Mouse (Mus musculus): ENCODE data around the gene Fam186b. TPM values are rescaled to one million over a fixed set of nuclear protein-coding genes. Genes with fewer than 3 reads are reported as not detected.

Gene Fam186b
- polyA plus RNA-seq, 1 experiment from 2014 or later: not detected

DNA sequence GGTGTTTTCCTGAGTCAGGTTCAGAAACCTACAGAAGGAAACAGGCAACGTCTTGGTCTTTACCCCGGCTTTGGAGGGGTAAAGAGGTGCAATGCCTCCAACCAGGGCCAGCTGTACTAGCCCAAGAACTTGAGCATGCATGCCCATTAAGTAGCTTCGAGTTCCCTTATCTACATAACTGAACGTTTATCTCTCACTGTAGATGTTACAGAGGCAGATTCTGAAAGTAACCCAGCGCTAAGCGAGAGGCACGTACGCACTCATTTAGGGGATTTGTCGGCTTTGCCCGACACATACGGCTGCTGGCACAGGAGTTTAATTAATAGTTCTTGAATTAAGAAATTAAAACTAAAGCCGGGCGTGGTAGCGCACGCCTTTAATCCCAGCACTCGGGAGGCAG is 1.4 kb downstream of the Fam186b start:
- H3K27ac ChIP-seq (replicated peaks): 0 out of 2 replicates have a peak overlapping the region, but pooled peaks have one; percentile 59
- peaks cover 25% of the 10 kb centered on the region for H3K4me1 ChIP-seq (replicated peaks)
- peak overlapping the region; percentile 81 for H3K4me2 ChIP-seq
- no peaks in the 10 kb centered on the region for H3K9me3 ChIP-seq (replicated peaks)
- H3K36me3 ChIP-seq (replicated peaks): no peaks in the 10 kb centered on the region
- peak overlapping the region; percentile 68 for H3K4me3 ChIP-seq (replicated peaks)
- ATAC-seq (ENCODE audit: insufficient read depth): no peak
- peaks cover 15% of the 10 kb centered on the region for H3K27me3 ChIP-seq
- 5% methylated on average over 16 of the region's 16 CpGs for WGBS (ENCODE audit: insufficient replicate concordance)
- H3K9ac ChIP-seq: peak overlapping the region; percentile 51

DNA sequence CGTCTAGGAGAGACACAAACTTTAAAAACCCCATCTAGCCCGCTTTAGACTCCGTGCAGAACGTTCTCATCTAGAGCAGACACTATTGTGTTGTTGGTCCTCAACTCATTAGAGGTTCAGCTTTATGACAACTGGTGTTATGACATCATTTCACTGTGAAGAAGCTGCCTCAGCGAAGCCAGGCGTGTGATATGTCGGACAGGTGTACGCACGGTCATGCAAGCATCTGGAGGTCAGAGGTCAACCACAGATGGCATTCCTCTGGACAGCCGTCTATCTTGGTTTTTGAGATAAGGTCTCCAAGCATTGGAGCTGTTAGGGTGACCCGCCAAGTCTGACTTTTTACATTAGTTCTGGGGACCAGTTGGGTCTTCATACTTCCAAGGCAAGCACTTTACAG is 5.1 kb downstream of the Fam186b start:
- H3K4me1 ChIP-seq (replicated peaks): peaks cover 19% of the 10 kb centered on the region
- H3K36me3 ChIP-seq (replicated peaks): no peaks in the 10 kb centered on the region
- no peak for ATAC-seq (ENCODE audit: insufficient read depth)
- no peak overlapping the region for H3K27ac ChIP-seq (replicated peaks)
- peaks cover 15% of the 10 kb centered on the region for H3K27me3 ChIP-seq
- no peaks in the 10 kb centered on the region for H3K9me3 ChIP-seq (replicated peaks)
- WGBS (ENCODE audit: insufficient replicate concordance): 73% methylated on average over 11 of the region's 11 CpGs
- H3K4me2 ChIP-seq: no peak overlapping the region
- H3K4me3 ChIP-seq (replicated peaks): no peak overlapping the region
- no peak overlapping the region for H3K9ac ChIP-seq

DNA sequence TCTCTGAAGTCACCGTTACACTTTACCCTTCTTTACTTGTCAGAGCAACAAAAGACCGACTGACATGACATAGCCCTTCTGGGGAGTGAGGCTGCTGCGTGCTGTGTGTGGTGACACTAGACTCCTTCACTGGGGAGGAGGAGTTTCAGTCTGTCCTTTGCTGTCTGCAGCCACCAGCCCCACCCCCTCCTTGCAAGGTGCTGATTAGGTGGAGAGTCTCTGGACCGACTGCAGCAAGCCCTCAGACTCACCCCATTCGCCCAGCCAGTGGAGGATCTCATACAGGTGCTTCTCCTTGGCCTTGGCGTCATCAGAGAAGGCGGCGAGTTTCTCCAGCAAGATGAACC is 10.5 kb downstream of the Fam186b start:
- no peak overlapping the region for H3K9ac ChIP-seq
- peak; percentile 74 for ATAC-seq (ENCODE audit: insufficient read depth)
- no peaks in the 10 kb centered on the region for H3K9me3 ChIP-seq (replicated peaks)
- H3K27me3 ChIP-seq: peaks cover under 1% of the 10 kb centered on the region; the same call in 1 of the 2 replicates
- no peaks in the 10 kb centered on the region for H3K36me3 ChIP-seq (replicated peaks)
- peaks cover 20% of the 10 kb centered on the region for H3K4me1 ChIP-seq (replicated peaks)
- H3K27ac ChIP-seq (replicated peaks): peak overlapping the region; percentile 24; the same call in 1 of the 2 replicates
- WGBS (ENCODE audit: insufficient replicate concordance): 41% methylated on average over 8 of the region's 8 CpGs
- peak overlapping the region; percentile 30; the same call in 1 of the 2 replicates for H3K4me2 ChIP-seq
- no peak overlapping the region for H3K4me3 ChIP-seq (replicated peaks)

DNA sequence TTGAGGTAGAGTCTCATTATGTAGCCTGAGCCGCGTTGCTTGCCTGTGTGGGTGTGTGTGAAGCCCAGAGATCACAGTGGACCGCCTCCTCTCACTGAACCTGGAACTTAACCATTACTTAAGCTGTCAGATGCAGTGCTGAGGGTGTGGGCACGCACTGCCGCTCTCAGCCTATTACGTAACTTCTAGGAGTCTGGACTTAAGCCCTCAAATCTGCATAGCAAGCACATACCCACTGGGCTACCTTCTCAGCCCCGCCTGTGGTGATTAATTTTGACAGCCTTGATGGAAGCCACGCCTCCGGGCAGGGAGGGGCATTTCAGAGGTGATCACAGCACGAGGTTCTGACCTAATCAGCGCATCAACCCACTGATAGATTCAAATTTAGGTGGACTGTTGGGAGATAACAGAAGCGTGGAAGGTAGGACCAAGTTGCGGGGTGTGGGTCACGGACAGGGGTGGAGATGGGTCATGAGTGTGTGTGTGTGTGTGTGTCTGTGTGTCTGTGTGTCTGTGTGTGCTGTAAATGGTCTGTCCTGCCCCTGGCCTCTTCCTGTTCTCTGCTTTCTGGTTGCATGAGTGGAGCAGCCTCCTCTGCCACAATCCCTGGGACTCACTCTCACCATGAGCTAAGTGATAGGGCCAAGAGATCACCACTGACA is 11.0 kb downstream of the Fam186b start:
- H3K36me3 ChIP-seq (replicated peaks): no peaks in the 10 kb centered on the region
- peak overlapping the region; percentile 24; the same call in 1 of the 2 replicates for H3K27ac ChIP-seq (replicated peaks)
- ATAC-seq (ENCODE audit: insufficient read depth): peak; percentile 69
- H3K4me2 ChIP-seq: peak overlapping the region; percentile 30
- peaks cover 20% of the 10 kb centered on the region for H3K4me1 ChIP-seq (replicated peaks)
- no peaks in the 10 kb centered on the region for H3K9me3 ChIP-seq (replicated peaks)
- H3K4me3 ChIP-seq (replicated peaks): no peak overlapping the region
- H3K9ac ChIP-seq: no peak overlapping the region
- H3K27me3 ChIP-seq: peaks cover 6% of the 10 kb centered on the region
- WGBS (ENCODE audit: insufficient replicate concordance): 15% methylated on average over 14 of the region's 14 CpGs

GRCm38 (mm10) chr15:99283456-99283855 is 12.2 kb downstream of the Fam186b start:
- H3K4me2 ChIP-seq: no peak overlapping the region
- WGBS (ENCODE audit: insufficient replicate concordance): 52% methylated on average over 10 of the region's 10 CpGs

GRCm38 (mm10) chr15:99278271-99278670 is 17.4 kb downstream of the Fam186b start:
- H3K36me3 ChIP-seq (replicated peaks): no peaks in the 10 kb centered on the region
- ATAC-seq (ENCODE audit: insufficient read depth): no peak
- no peak overlapping the region for H3K9ac ChIP-seq
- H3K4me1 ChIP-seq (replicated peaks): no peaks in the 10 kb centered on the region
- H3K4me3 ChIP-seq (replicated peaks): no peak overlapping the region
- no peak overlapping the region for H3K4me2 ChIP-seq
- H3K27me3 ChIP-seq: peaks cover 6% of the 10 kb centered on the region
- WGBS (ENCODE audit: insufficient replicate concordance): 79% methylated on average over 7 of the region's 7 CpGs
- H3K27ac ChIP-seq (replicated peaks): no peak overlapping the region
- H3K9me3 ChIP-seq (replicated peaks): no peaks in the 10 kb centered on the region

More at GRCm38 (mm10) chr15:99283456-99283855, 12.2 kb downstream of the Fam186b start:
- H3K27ac ChIP-seq (replicated peaks): no peak overlapping the region
- ATAC-seq (ENCODE audit: insufficient read depth): no peak
- H3K36me3 ChIP-seq (replicated peaks): no peaks in the 10 kb centered on the region
- no peaks in the 10 kb centered on the region for H3K9me3 ChIP-seq (replicated peaks)
- H3K4me3 ChIP-seq (replicated peaks): no peak overlapping the region
- no peak overlapping the region for H3K9ac ChIP-seq
- H3K4me1 ChIP-seq (replicated peaks): peaks cover 20% of the 10 kb centered on the region
- H3K27me3 ChIP-seq: peaks cover 6% of the 10 kb centered on the region

DNA sequence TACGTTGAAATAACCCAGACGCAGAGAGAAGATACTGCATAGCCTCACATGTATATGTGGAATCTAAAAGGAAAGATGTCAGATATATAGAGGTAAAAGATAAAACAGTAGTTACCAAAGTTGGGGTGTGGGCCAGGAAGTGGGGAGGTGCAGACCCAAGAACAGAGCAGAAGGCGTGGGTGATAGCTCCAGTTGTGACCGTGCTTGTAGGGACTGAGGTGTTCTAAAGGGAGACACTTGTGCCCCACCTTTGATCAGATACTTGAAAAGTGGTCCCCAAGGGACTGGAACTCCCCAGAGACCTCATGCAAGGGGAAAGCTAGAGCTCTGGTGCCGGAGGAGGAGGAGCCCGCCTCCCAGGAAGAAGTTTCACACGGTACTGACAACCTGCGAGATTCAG is 19.6 kb downstream of the Fam186b start:
- Histone ChIP-seq H3K36me3 (replicated peaks) (no peaks in the 10 kb centered on the region), H3K4me3 (replicated peaks) (no peak overlapping the region), H3K4me1 (replicated peaks) (no peaks in the 10 kb centered on the region), H3K27ac (replicated peaks) (no peak overlapping the region), H3K9ac (no peak overlapping the region), H3K27me3 (peaks cover 6% of the 10 kb centered on the region), H3K4me2 (no peak overlapping the region), H3K9me3 (replicated peaks) (no peaks in the 10 kb centered on the region)
- ATAC-seq (ENCODE audit: insufficient read depth): no peak
- WGBS (ENCODE audit: insufficient replicate concordance): 65% methylated on average over 8 of the region's 8 CpGs

GRCm38 (mm10) chr15:99265679-99266078 is 30.0 kb downstream of the Fam186b start:
- H3K36me3 ChIP-seq (replicated peaks): no peaks in the 10 kb centered on the region
- no peak overlapping the region for H3K4me3 ChIP-seq (replicated peaks)
- H3K27me3 ChIP-seq: no peaks in the 10 kb centered on the region
- 0 out of 2 replicates have a peak, but pooled peaks cover 3% of the 10 kb centered on the region for H3K4me1 ChIP-seq (replicated peaks)
- ATAC-seq (ENCODE audit: insufficient read depth): no peak
- WGBS (ENCODE audit: insufficient replicate concordance): 23% methylated on average over 4 of the region's 4 CpGs
- no peak overlapping the region for H3K27ac ChIP-seq (replicated peaks)
- H3K9me3 ChIP-seq (replicated peaks): no peaks in the 10 kb centered on the region
- no peak overlapping the region for H3K9ac ChIP-seq
- H3K4me2 ChIP-seq: no peak overlapping the region

- Histone ChIP-seq H3K27ac (replicated peaks) (no peak overlapping the region), H3K36me3 (replicated peaks) (no peaks in the 10 kb centered on the region), H3K4me3 (replicated peaks) (no peak overlapping the region), H3K4me1 (replicated peaks) (peaks cover 11% of the 10 kb centered on the region), H3K9ac (no peak overlapping the region), H3K9me3 (replicated peaks) (no peaks in the 10 kb centered on the region), H3K4me2 (no peak overlapping the region), H3K27me3 (no peaks in the 10 kb centered on the region)
- WGBS (ENCODE audit: insufficient replicate concordance): 68% methylated on average over 2 of the region's 2 CpGs
- ATAC-seq (ENCODE audit: insufficient read depth): no peak
Measured at GRCm38 (mm10) chr15:99264363-99264762, 31.3 kb downstream of the Fam186b start.

DNA sequence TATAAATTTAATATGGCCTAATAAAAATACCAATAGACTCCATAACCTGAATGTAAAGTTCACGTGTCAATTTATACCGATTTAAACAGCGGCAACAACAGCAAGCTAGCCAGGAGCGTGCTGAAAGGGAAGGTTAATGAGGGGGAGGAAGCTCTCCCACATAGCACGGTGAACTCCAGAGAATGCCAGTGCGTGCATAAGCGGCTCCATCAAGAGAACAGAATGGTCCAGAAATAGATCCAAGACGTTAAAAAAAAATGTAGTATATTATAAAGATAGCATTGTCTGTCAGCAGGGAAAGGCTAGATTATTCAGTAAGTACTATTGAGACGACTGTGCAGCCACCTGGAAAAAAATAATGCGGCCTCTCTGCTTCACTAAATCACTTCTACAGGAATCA is 33.0 kb downstream of the Fam186b start:
- Histone ChIP-seq H3K4me1 (replicated peaks) (peaks cover 11% of the 10 kb centered on the region), H3K9ac (no peak overlapping the region), H3K4me2 (no peak overlapping the region), H3K27me3 (no peaks in the 10 kb centered on the region), H3K27ac (replicated peaks) (no peak overlapping the region), H3K4me3 (replicated peaks) (no peak overlapping the region), H3K36me3 (replicated peaks) (no peaks in the 10 kb centered on the region), H3K9me3 (replicated peaks) (no peaks in the 10 kb centered on the region)
- no peak for ATAC-seq (ENCODE audit: insufficient read depth)
- WGBS (ENCODE audit: insufficient replicate concordance): 64% methylated on average over 10 of the region's 10 CpGs

DNA sequence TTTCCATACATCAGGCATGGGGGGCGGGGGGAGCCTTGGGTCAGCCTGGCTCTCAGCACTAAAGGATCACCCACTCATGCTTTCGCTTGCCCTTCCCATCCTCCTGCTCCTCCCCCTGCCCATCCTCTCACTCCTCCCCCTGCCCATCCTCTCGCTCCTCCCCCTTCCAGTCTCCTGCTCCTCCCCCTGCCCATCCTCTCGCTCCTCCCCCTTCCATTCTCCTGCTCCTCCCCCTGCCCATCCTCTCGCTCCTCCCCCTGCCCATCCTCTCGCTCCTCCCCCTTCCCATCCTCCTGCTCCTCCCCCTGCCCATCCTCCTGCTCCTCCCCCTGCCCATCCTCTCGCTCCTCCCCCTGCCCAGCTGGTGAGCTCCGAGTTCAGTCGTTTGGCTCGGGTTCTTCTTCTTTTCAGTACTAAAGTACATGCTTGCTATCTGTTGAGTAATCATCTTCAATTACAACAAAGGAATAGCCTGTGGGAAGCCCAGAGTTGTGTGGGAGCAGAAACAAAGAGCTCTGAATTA is 35.9 kb downstream of the Fam186b start:
- Histone ChIP-seq H3K27me3 (no peaks in the 10 kb centered on the region), H3K4me3 (replicated peaks) (peak overlapping the region; percentile 27), H3K36me3 (replicated peaks) (no peaks in the 10 kb centered on the region), H3K4me1 (replicated peaks) (peaks cover 11% of the 10 kb centered on the region), H3K9ac (no peak overlapping the region), H3K9me3 (replicated peaks) (no peaks in the 10 kb centered on the region), H3K4me2 (peak overlapping the region; percentile 65), H3K27ac (replicated peaks) (no peak overlapping the region; the same call in 1 of the 2 replicates)
- peak; percentile 55 for ATAC-seq (ENCODE audit: insufficient read depth)
- 2% methylated on average over 8 of the region's 10 CpGs for WGBS (ENCODE audit: insufficient replicate concordance)

Measured in liver, embryonic 15.5 days (tissue).